Mouse (Mus musculus) CD4-positive, CD25-positive, alpha-beta regulatory T cell, adult 2 months (primary cell): ENCODE results near the gene Pradc1.
A peak's percentile ranks its signal among the peaks of the same experiment; 100 is the strongest.
"Not testable (repeated sequence)": the region's sequence is repeated elsewhere in the genome, so short reads cannot be mapped to it uniquely, and the experiment has no call there.

Experiments used
- DNase-seq: peaks from one replicate; pipeline ENCODE4 v3.0.0-alpha.2; 2012; ENCODE audit warnings: low read depth, low spot score

The Pradc1 gene

DNA sequence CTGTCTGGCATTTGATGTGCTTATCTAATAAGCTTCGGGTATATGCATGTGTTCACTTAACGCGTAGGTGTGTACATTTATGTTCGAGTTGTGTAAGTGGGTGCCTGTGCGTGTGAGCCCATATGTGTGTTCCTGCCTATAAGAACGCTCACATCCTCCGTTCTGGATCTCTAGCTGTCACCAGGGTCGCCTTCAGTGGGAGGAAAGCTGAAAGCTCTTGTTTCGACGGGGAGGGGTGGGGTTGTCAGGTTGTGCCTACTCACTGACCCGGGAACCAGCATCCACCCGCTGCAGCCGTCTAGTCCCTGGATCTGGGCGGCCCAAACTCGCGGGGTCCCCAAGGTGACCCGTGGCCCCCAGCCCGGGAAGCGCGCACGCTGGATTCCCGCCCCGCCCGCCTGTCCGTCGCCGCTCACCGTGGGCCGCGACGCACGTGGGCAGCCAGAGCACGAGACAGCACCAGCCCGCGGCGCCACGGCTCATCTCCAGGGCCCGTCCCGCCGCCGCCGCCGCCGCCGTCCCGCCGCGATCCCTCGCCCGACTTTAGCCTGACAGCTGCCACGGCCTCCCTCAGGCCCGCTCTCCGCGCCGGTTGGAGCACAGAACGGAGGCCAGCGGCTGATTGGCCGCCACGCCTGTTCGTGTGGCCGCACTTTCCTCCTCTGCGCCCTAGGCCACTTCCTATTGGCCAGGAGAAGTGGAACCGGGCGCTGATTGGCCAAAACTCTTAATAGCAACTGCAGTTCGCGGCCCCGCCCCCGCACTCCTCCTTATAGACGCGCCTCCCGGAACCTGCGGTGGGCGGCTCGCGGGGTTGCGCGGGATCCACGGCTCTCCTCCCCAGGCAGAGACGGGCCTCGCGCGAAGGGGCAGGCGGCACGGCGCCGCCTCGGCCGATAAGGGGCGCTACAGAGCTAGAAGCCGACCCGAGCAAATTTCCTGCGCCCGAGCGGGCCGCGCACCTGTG is 790 bp downstream of the Pradc1 start, which contains the start of gene Cct7:
Cct7 (plus strand) TSS at position 818 of the 967 bp plus-strand sequence.
- DNase-seq: peak; percentile 99

DNA sequence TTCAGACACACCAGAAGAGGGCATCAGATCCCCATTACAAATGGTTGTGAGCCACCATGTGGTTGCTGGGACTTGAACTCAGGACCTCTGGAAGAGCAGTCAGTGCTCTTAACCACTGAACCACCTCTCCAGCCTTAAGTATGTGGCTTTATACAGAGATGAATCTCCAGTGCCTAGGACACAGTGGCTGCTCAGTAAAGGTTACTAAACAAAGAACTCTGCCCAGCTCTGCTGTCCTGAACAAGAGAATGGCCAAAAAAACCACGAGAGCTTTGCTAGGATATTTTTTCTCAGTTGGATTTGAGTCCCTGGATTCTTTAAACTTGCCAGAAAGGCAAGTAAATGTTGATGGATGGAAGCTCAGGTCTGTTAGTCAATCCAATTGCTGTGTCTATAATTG is 1.6 kb downstream of the Pradc1 start:
- DNase-seq: not testable (repeated sequence)

DNA sequence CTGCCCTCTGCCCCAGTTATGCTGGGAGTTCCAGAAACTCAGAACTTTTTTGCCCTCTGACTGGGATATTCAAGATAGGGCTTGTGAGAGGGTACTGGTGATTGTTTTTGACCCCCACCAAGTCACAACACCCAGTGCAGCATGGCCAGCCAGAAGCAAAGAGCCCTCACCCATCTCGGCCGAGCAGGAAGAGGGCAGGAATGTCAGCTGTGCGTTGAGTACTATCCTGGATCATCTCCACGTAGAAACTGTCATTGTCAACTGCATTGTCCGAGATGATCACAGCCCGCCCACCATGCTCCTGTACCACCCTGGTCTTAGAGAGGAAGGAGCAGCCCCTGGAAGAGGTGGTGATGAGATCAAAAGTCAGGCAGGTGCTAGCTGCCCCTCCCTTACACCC is 4.4 kb downstream of the Pradc1 start:
- no peak for DNase-seq

GRCm38 (mm10) chr6:85445286-85445685 is 6.5 kb downstream of the Pradc1 start:
- no peak for DNase-seq

DNA sequence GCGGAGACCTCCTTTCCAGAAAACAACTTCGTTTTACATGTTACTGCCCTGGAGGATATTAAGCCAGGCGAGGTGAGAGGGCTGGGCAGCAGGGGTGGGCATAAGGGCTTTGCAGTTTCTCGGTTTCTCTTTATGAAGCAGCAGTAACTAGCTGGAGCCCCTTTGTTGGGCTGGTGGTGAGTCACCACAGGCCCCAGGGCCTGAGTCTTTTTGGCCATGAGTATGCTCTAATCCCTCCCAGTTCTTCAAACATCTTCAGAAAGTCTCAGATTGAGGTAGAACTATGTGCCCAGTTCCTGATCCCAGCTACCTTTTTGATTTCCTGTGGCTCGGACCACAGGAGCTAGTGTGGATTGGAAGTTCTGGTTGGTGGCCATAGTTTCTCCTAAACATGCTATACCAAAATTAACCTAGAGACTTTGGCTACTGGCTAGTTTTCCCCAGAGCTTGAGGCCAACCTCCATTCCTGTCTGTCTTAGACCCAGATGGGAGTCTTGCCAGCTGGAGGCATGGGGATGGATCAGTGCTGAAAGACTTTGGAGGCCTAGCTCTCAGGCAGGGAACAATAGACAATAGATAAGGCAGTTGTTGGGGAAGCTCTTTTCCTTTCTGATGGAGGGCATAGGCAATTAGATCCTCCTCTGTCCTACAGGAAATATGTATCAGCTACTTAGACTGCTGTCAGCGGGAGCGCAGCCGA is 7.4 kb downstream of the Pradc1 start:
- no peak for DNase-seq

DNA sequence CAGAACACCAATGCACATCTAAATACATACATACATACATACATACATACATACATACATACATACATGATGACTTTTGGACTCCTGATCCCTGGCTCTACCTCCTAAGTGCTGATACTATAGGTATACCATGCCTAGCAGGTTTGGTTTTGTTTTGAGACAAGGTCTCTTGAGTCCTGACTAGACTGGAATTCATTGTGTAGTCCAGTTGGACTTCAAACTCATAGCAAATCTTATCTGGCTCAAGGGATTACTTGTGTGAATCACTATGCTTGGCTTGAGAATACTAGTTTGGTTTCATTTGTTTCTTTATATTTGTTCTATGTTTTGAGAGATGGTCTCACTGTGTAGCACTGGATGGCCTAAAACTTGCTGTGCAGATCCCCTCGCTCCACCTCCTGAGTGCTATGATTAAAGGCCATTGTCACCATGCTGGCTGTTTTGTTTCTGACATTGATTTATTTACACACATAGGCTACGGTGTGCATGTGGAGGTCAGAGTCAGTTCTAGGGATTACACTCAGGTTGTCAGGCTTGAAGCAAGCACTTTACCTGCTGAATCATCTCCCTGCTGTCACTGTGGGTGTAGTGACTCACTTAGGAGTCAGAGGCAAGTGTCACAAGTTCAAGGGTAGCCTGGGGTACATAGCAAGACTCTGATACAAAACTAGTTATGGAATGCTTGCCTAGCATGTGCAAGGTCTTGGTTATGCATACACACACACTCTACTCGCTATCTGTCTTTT is 8.1 kb downstream of the Pradc1 start:
- no peak for DNase-seq

DNA sequence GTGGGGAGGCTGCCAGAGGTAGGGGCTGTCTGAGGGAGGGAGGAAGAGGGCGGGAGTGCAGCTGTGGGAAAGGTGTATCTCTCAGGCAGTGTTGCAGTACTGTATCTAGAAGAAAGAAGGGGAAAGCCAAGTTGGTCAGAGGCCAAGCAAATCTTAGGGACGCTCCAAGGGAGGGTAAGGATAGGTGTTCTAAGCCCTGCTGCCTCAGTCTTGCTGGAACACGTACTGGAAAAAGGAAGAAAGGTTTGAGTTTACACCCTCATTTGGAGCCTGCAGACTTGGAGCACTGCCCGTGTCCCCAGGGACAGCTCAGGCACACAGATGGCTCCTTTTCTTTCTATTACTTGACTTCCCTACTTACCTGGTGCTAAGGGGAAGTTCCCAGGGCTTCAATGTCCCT is 10.6 kb downstream of the Pradc1 start:
- DNase-seq: no peak

DNA sequence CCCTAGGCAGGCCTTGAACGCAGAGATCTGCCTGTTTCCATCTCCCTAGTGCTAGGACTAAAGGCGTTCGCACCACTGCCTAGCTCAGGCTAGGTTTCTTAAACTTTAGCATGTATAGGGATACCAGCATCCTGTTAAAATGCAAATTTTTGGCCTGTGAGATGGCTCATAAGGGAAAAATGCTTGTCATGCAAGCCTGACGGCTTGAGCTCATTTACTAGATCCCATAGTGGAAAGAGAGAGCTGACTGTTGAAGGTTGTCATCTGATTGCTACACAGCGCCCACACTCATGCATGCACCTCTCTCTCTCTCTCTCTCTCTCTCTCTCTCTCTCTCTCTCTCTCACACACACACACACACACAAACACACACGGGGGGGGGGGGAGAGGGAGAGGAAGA is 15.1 kb downstream of the Pradc1 start:
- no peak for DNase-seq

GRCm38 (mm10) chr6:85436204-85436603 is 15.6 kb downstream of the Pradc1 start:
- no peak for DNase-seq

DNA sequence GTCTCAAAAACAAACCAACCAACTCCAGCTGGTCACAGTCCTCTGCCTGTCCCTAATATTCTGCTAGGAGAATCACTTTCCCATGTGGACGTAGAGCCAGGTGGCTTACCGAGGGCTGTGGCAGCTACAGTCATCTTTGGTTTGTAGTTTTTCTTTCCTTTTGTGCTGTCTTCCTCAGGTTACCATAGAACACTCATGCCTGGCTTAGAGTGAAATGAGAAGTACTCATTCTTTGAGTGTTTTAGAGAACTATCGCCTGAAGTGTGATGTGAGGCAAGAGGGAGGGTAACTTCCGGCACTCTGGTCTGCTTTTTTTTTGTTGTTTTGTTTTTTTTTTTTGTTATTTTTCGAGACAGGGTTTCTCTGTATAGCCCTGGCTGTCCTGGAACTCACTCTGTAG is 17.9 kb downstream of the Pradc1 start:
- no peak for DNase-seq

DNA sequence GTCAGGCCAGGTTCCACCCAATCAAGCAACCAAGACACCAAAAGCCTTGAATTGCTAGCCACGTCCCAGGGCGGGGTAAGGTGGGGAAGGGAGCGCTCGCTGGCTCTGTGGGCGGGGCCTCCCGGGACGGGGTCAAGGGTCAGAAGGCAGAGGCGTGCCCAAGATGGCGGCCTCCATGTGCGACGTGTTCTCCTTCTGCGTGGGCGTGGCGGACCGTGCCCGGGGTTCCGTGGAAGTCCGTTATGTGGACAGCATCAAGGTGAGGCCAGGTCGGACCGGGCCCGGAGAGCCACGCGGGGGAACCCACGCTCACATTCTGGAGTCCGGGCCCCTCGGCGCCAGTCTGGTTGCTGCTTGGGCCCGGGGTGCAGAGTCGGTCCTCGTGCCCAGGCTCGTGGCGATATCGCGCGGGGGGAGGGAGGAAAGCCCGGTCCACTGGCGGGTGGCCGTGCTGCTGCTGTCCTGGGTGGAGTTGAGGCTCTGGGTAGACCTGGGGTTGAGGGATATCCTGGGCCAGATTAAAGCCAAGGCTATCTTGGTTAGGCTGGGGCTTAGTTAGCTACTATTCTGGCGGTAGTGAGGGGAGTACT is 19.8 kb downstream of the Pradc1 start, which contains the start of gene Smyd5:
Smyd5 (plus strand) TSS at position 148 of the 590 bp plus-strand sequence.
- DNase-seq: peak; percentile 92

GRCm38 (mm10) chr6:85431274-85431841 is 20.4 kb downstream of the Pradc1 start:
- DNase-seq: no peak

DNA sequence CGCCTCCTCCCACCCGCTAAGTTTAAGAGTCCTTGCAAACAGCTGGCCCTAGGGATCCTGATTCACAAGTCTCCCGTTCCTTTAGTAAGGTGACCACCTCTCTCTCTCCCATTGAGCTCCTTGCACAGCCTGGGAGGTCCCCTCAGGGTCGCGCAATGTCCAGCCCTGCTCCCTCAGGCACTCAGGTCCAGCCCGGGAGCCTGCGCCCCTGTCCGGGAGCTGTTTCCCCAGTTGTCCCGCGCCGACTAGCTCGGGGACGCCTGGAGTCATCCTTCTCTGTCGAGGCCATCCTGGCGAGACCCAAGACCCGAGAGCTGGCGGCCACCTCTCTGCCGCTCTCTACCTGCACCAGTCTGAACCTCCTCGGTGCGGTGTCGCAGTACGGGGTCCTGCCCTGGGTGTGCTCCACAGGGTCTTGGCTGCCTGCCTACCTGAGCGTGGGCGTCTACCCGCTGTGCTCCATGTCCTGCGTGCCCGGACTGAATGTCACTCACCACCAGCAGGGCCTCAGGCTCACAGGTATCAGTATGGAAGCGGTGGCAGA is 27.9 kb downstream of the Pradc1 start, which contains the start of gene Noto:
Noto (plus strand) TSS at position 51 of the 544 bp plus-strand sequence.
- no peak for DNase-seq

GRCm38 (mm10) chr6:85419150-85419549 is 32.6 kb downstream of the Pradc1 start:
- DNase-seq: no peak

GRCm38 (mm10) chr6:85415829-85416228 is 35.9 kb downstream of the Pradc1 start:
- DNase-seq: no peak

DNA sequence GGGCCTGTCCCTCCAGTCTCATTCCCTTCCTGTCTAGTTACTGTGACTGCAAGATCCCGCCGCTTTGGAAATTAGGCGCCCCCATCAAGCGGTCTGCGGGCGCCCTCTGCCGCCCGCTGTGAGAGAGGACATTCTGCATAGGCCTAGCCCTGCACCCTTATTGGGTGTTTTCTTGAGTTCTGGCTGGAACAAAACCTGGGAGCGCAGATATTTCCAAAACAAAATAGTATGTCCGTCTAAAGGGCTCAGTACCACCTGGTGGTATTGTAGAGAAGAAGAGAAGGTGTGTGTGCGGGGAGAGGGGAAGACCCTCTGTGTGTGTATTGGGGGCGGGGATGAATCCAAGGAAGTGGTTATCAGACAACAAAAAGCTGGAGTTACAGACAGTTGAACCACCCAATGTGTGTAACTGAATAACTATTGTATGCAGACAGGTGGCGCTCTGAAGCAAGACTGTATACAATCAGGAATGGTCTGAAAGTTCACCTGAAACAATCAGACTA is 40.9 kb downstream of the Pradc1 start:
- peak; percentile 57 for DNase-seq

GRCm38 (mm10) chr6:85409003-85409402 is 42.8 kb downstream of the Pradc1 start:
- no peak for DNase-seq

DNA sequence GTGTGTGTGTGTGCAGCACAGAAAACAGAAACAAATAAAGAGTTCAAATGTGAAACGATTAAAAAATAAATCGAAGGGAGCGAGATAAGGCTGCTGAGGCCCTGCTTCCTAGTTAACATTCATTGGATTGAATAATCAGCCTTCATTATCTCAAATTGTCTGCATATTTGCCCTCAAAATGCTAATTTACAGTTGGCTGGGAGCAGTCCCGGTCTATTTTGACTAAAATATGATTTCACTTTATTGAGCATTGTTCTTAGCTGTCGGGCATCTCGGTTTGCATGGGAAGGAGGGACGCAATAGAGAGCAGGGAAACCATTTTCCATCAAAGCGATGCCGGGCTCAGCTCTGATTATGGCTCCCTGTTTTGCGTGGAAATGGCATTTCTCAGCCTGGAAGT is 48.7 kb downstream of the Pradc1 start:
- no peak for DNase-seq

GRCm38 (mm10) chr6:85402613-85403012 is 49.2 kb downstream of the Pradc1 start:
- DNase-seq: no peak

DNA sequence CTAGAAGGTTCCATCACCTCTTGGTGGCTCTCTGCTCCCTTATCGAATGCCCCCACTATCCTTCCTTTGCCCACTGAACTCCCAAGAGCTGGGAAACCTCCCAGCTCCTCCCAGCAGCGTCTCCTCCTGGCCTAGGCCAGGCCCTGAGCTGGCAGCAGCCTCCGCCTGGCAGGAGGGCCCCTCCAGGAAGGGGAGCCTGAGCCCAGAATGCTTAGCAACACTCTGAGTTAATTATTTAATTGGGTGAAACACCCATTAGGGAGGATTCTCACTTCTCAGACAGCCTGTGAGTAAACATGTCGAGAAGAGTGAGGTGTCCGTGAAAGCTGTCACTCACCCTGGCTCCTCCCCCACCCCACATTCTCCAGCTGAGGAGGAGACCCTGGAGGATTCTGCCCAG is 52.1 kb downstream of the Pradc1 start:
- DNase-seq: no peak

DNA sequence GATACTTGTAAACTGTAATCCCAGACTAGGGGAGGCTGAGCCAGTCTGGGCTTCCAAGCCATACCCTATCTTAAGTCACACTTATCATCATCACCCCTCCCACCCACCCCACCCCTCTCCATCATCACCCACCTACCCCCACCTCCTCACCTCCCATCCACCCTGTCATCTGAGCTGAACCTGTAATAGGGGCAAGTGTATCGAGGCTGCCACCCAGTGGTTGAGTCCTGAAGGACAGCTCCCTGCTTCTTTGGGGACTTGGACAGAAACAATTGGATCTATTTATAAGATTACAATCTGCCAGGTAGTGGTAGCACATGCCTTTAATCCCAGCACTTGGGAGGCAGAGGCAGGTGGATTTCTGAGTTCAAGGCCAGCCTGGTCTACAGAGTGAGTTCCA is 54.6 kb downstream of the Pradc1 start:
- DNase-seq: peak; percentile 62
